Mouse (Mus musculus) midbrain, postnatal 0 days (tissue): ENCODE measurements around the gene Rnls. TPM values are rescaled to one million over a fixed set of nuclear protein-coding genes. Genes with fewer than 3 reads are reported as not detected.

Experiments used
- ATAC-seq: fragments of 200-750 bp; cut with Nextera tagmentation; 2 replicates; pipeline ENCODE4 v1.8.0; 2017; ENCODE audit warnings: moderate number of reproducible peaks, mild to moderate bottlenecking, moderate TSS enrichment, moderate library complexity; ENCODE audit not compliant: low FRiP score
- DNase-seq: peaks from one replicate; pipeline ENCODE4 v3.0.0-alpha.2; 2015; ENCODE audit warnings: low spot score
- H3K27ac ChIP-seq: fragments of 300-500 bp; sonication (generic); 2 replicates; pipeline ENCODE4 v1.5.1; 2014; ENCODE audit warnings: low read depth, mild to moderate bottlenecking, low read length, mixed read lengths
- H3K27me3 ChIP-seq: fragments of 300-500 bp; sonication (generic); 2 replicates; pipeline ENCODE4 v1.6.1; 2014; ENCODE audit warnings: low read length, control low read depth, mixed read lengths; ENCODE audit not compliant: insufficient read depth
- H3K36me3 ChIP-seq: fragments of 300-500 bp; sonication (generic); 2 replicates; pipeline ENCODE4 v1.6.1; 2014; ENCODE audit warnings: low read length, control low read depth, mixed read lengths; ENCODE audit not compliant: insufficient read depth
- H3K4me1 ChIP-seq: fragments of 300-500 bp; sonication (generic); 2 replicates; pipeline ENCODE4 v1.6.1; 2014; ENCODE audit warnings: mild to moderate bottlenecking, control low read depth, antibody characterized with exemption, low read length, mixed read lengths; ENCODE audit not compliant: insufficient read depth
- H3K4me2 ChIP-seq: fragments of 300-500 bp; sonication (generic); 2 replicates; pipeline ENCODE4 v1.6.1; 2014; ENCODE audit warnings: low read depth, mild to moderate bottlenecking, low read length, mixed read lengths; ENCODE audit not compliant: poor library complexity, severe bottlenecking
- H3K4me3 ChIP-seq: fragments of 300-500 bp; sonication (generic); 2 replicates; pipeline ENCODE4 v1.5.1; 2014; ENCODE audit warnings: low read depth, mild to moderate bottlenecking, low read length, moderate library complexity
- H3K9ac ChIP-seq: fragments of 300-500 bp; sonication (generic); replicated peaks from 2 replicates; pipeline ENCODE4 v1.6.1; 2014; ENCODE audit warnings: mild to moderate bottlenecking, low read length, moderate library complexity, mixed read lengths; ENCODE audit not compliant: poor library complexity, severe bottlenecking
- H3K9me3 ChIP-seq: fragments of 300-500 bp; sonication (generic); 2 replicates; pipeline ENCODE4 v1.6.1; 2016; ENCODE audit warnings: low read length, control low read depth
- CTCF ChIP-seq: IDR thresholded peaks from 2 replicates; pipeline ENCODE4 v1.5.1; 2016; ENCODE audit warnings: antibody characterized with exemption, mild to moderate bottlenecking
- WGBS: fragments of 180-500 bp; shearing (Covaris S2); extraction: QIAGEN DNeasy Blood & Tissue Kit; methylation state at CpG from one replicate; pipeline ENCODE4 v1.1.7; 2014; 5-methylcytosine and 5-hydroxymethylcytosine counted together
- polyA plus RNA-seq: library from polyadenylated mRNA; unstranded; fragments of >200 nt; fragmentation: Nextera tagmentation; extraction: Ambion mirVana; gene quantifications from 2 replicates; pipeline ENCODE4 v1.2.1, GENCODE M21; 2015
- total RNA-seq: library from RNA; depleted of rRNA; stranded (reverse); fragments of >200 nt; gene quantifications from 2 replicates; pipeline ENCODE4 v1.2.3, GENCODE M21; 2014

The Rnls gene
- total and polyA plus RNA-seq, 2 experiments from 2014 or later: 3.1 to 10.7 TPM

- Histone ChIP-seq H3K27ac (no peak overlapping the region), H3K36me3 (no peaks in the 10 kb centered on the region), H3K4me2 (no peak overlapping the region), H3K9ac (no peak overlapping the region), H3K4me3 (no peak overlapping the region), H3K9me3 (no peaks in the 10 kb centered on the region), H3K4me1 (no peaks in the 10 kb centered on the region), H3K27me3 (no peaks in the 10 kb centered on the region)
- no peak for TF ChIP-seq CTCF
- WGBS: 48% methylated on average over 6 of the region's 6 CpGs
- DNase-seq (peak; percentile 17), ATAC-seq (no peak)
Measured at GRCm38 (mm10) chr19:33109941-33110371, 282.1 kb downstream of the Rnls start.

- no peak overlapping the region for H3K4me2 ChIP-seq
- no peak overlapping the region for H3K4me3 ChIP-seq
- no peak for DNase-seq
- no peaks in the 10 kb centered on the region for H3K4me1 ChIP-seq
- TF ChIP-seq CTCF: no peak
- H3K9me3 ChIP-seq: no peaks in the 10 kb centered on the region
- no peak overlapping the region for H3K27ac ChIP-seq
- H3K27me3 ChIP-seq: no peaks in the 10 kb centered on the region
- WGBS: 87% methylated on average over 7 of the region's 7 CpGs
- H3K9ac ChIP-seq: no peak overlapping the region
- no peak for ATAC-seq
- no peaks in the 10 kb centered on the region for H3K36me3 ChIP-seq
Measured at GRCm38 (mm10) chr19:33109141-33109540, 283.0 kb downstream of the Rnls start.

GRCm38 (mm10) chr19:33103851-33104250 is 288.2 kb downstream of the Rnls start:
- H3K4me1 ChIP-seq: 0 out of 2 replicates have a peak, but pooled peaks cover 4% of the 10 kb centered on the region
- DNase-seq: no peak
- no peak overlapping the region for H3K4me2 ChIP-seq
- no peak overlapping the region for H3K9ac ChIP-seq
- WGBS: 95% methylated on average over 6 of the region's 6 CpGs
- no peak for ATAC-seq
- no peak overlapping the region for H3K27ac ChIP-seq
- no peaks in the 10 kb centered on the region for H3K36me3 ChIP-seq
- no peak for TF ChIP-seq CTCF
- H3K27me3 ChIP-seq: no peaks in the 10 kb centered on the region
- no peaks in the 10 kb centered on the region for H3K9me3 ChIP-seq
- no peak overlapping the region for H3K4me3 ChIP-seq

- 56% methylated on average over 7 of the region's 7 CpGs for WGBS
- Histone ChIP-seq H3K4me3 (no peak overlapping the region), H3K4me1 (0 out of 2 replicates have a peak, but pooled peaks cover 4% of the 10 kb centered on the region), H3K9ac (no peak overlapping the region), H3K27ac (no peak overlapping the region), H3K36me3 (no peaks in the 10 kb centered on the region), H3K27me3 (no peaks in the 10 kb centered on the region), H3K4me2 (no peak overlapping the region), H3K9me3 (no peaks in the 10 kb centered on the region)
- TF ChIP-seq CTCF: no peak
- no peak for DNase-seq
- peak; percentile 79 for ATAC-seq
Measured at GRCm38 (mm10) chr19:33102783-33103139, 289.3 kb downstream of the Rnls start.

GRCm38 (mm10) chr19:33102008-33102782 is 289.9 kb downstream of the Rnls start:
- 0 out of 2 replicates have a peak, but pooled peaks cover 4% of the 10 kb centered on the region for H3K4me1 ChIP-seq
- no peak overlapping the region for H3K4me3 ChIP-seq
- peak; percentile 85 for ATAC-seq
- DNase-seq: peak; percentile 55
- TF ChIP-seq CTCF: no peak
- WGBS: 50% methylated on average over 7 of the region's 7 CpGs
- H3K9me3 ChIP-seq: no peaks in the 10 kb centered on the region
- no peaks in the 10 kb centered on the region for H3K36me3 ChIP-seq
- H3K9ac ChIP-seq: no peak overlapping the region
- no peak overlapping the region for H3K4me2 ChIP-seq
- peak overlapping the region; percentile 67 for H3K27ac ChIP-seq
- no peaks in the 10 kb centered on the region for H3K27me3 ChIP-seq
